Mouse (Mus musculus): Measurements from ENCODE around the gene Gm527. TPM values are rescaled to one million over a fixed set of nuclear protein-coding genes. Genes with fewer than 3 reads are reported as not detected.

Gm527 gene
- 9.7 and 12.1 TPM in 2 replicates for polyA plus RNA-seq (2012; rRNA removed)

DNA sequence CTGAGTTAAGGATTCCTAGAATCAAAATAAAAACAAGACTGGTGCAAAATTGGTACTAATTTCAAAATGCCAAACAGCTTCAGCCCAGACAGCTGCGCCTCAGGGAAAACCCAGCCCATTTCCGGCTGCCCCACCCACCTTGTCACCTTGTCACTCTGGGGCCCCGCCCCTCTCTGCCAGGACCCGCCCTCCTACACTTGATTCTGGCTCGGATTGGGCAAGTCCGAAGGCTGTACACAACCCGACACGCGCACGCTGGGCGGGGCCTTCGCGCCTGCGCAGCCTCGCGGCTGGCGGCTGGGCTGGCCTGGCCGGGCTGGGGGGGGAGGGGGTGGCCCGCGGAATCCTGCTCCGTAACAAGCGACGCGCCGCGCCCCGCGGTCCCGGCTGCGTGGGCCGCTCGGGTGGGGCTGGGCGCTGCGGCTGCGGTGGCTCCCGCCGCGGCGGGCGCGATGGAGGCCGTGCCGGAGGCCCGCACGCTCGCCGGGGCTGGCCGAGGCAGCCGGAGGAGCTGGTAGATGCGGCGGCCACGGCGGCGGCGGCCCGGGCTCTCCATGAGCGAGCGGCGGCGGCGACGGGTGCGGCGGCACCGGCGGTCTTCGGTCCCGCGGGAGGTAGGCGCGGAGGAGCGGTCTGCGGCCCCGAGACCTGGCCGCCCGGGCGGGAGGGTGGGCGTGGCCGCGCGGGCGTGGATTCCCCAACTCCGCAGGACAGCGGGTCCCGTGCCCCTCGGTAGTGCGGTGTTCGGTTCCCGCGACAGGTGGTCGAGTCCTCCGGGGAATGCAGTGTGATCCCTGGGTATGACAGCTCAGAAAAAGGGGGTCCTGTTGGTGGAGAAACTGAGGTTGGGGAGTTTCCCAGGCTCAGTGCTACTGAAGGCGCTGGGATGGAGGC is at the start of gene Gm527:
Gene Gm527 (plus strand): TSS at position 329 of the 894 bp plus-strand sequence.

DNA sequence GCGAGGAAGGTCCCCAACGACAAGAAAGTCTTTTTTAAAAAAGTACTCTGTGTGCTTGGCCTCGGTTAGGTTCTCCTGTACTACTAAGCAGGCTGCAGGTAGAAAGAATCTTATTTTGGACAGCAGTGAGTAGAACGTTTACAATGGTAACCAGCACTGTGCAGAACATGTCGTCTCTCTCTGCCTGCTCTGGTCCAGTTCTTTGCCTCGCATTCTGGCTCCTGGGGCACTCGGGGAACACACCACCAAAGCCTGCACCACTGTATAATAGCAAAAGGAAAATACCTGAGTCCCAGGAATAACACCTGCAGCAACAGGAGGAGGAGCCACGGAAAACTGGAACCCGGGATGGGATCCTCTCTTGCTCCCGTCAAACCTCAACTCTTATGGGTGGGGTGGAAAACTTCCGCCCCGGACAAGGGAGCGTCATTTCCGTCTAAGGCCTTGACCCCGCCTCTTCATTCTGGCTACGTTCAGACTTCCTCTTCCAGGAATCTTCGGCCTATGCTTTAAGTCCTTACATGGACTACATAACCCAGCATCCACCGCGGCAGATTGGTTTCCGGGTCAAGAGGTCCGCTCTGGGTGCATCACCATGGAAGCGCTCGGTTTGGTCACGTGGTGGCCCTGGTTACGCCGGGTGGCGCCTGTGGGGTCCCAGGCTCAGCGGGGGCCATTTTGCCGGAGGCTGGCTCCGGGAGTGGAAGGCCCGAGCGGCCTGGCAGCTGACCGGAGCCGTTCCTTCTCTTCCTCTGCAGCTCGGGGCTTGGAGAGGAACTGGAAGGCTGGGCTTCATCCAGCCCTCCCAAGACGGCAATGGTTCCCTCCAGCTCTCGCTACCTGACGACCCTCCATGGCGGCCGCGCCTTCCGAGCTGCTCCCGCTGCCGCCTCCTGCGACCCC is 47.7 kb downstream of the Gm527 start, which contains the start of the genes Klhl28 and Togaram1:
Gene Klhl28 (minus strand): TSS at position 411 of the 903 bp plus-strand sequence.
Gene Togaram1 (plus strand): TSS at position 681 of the 903 bp plus-strand sequence.

Other genes with a start within 250 kb of the Gm527 start
- 12.2 and 13.5 TPM in 2 replicates for gene Klhl28, start 47.6 kb downstream of the Gm527 start, polyA plus RNA-seq (2012; rRNA removed)
- gene Togaram1, start 47.9 kb downstream of the Gm527 start, polyA plus RNA-seq (2012; rRNA removed), result 14.5 and 16.4 TPM in 2 replicates
- 52.1 and 55.0 TPM in 2 replicates for gene Prpf39, start 118.4 kb downstream of the Gm527 start, polyA plus RNA-seq (2012; rRNA removed)
- gene Fkbp3, start 156.1 kb downstream of the Gm527 start, polyA plus RNA-seq (2012; rRNA removed), result 360 and 410 TPM in 2 replicates
- 7.4 and 7.6 TPM in 2 replicates for gene Fancm, start 157.7 kb downstream of the Gm527 start, polyA plus RNA-seq (2012; rRNA removed)

Measured in central nervous system, embryonic 18 days (tissue).